Mouse (Mus musculus) B cell, adult (primary cell): Measurements from ENCODE around the gene Eef1g. TPM values are rescaled to one million over a fixed set of nuclear protein-coding genes. Genes with fewer than 3 reads are reported as not detected.

ENCODE experiments used
- total RNA-seq: library from RNA; stranded (reverse); gene quantifications from 4 replicates; pipeline ENCODE4 v1.2.4, GENCODE M21; 2023; ENCODE audit not compliant: inconsistent age

Eef1g gene
- 498 to 534 TPM (median 511 TPM) in 4 replicates for total RNA-seq

GRCm38 (mm10) chr19:8966590-8967372 is at the start of gene Eef1g:
TSS of gene Eef1g (plus strand) at chr19:8967041.

GRCm38 (mm10) chr19:8920073-8920736 is 46.6 kb upstream of the Eef1g start, which contains the start of gene B3gat3:
TSS of gene B3gat3 (plus strand) at chr19:8920374.

GRCm38 (mm10) chr19:8929224-8930088 is 37.4 kb upstream of the Eef1g start, which contains the start of the genes Rom1 and Eml3:
TSS of gene Rom1 (minus strand) at chr19:8929356.
TSS of gene Eml3 (plus strand) at chr19:8929552.

GRCm38 (mm10) chr19:8941515-8942217 is 25.2 kb upstream of the Eef1g start, which contains the start of gene Mta2:
TSS of gene Mta2 (plus strand) at chr19:8941875.

GRCm38 (mm10) chr19:8953135-8954039 is 13.5 kb upstream of the Eef1g start, which contains the start of gene Tut1:
TSS of gene Tut1 (plus strand) at chr19:8953847.

GRCm38 (mm10) chr19:8989066-8989566 is 22.3 kb downstream of the Eef1g start, which contains the start of gene Ahnak:
TSS of gene Ahnak (plus strand) at chr19:8989284.

Other genes starting within 250 kb of the Eef1g start
- 215 to 230 TPM (median 221 TPM) in 4 replicates for gene Slc3a2, start 243.7 kb upstream of the Eef1g start, total RNA-seq
- 66.4 to 86.6 TPM (median 70.6 TPM) in 4 replicates for gene Wdr74, start 231.2 kb upstream of the Eef1g start, total RNA-seq
- 4.2 to 4.8 TPM (median 4.5 TPM) in 4 replicates for gene 1700092M07Rik, start 226.3 kb upstream of the Eef1g start, total RNA-seq
- 209 to 258 TPM (median 241 TPM) in 4 replicates for gene Stx5a, start 225.6 kb upstream of the Eef1g start, total RNA-seq
- gene Nxf1, start 210.0 kb upstream of the Eef1g start, total RNA-seq, result 374 to 413 TPM (median 398 TPM) in 4 replicates
- gene Tmem223, start 196.0 kb upstream of the Eef1g start, total RNA-seq, result 28.8 to 38.3 TPM (median 33.5 TPM) in 4 replicates
- 70.3 to 85.2 TPM (median 76.3 TPM) in 4 replicates for gene Tmem179b, start 192.6 kb upstream of the Eef1g start, total RNA-seq
- 18.7 to 25.0 TPM (median 24.5 TPM) in 4 replicates for gene Taf6l, start 180.6 kb upstream of the Eef1g start, total RNA-seq
- 59.9 to 73.9 TPM (median 64.1 TPM) in 4 replicates for gene Polr2g, start 168.5 kb upstream of the Eef1g start, total RNA-seq
- gene Zbtb3, start 164.5 kb upstream of the Eef1g start, total RNA-seq, result 1.1 to 2.0 TPM (median 1.6 TPM) in 4 replicates
- 29.7 to 34.2 TPM (median 31.8 TPM) in 4 replicates for gene Ttc9c, start 147.7 kb upstream of the Eef1g start, total RNA-seq
- 114 to 120 TPM (median 118 TPM) in 4 replicates for gene Hnrnpul2, start 147.0 kb upstream of the Eef1g start, total RNA-seq
- gene AC129217.1, start 137.3 kb upstream of the Eef1g start, total RNA-seq, result 9.1 to 16.6 TPM (median 9.7 TPM) in 4 replicates
- 46.7 to 50.3 TPM (median 48.0 TPM) in 4 replicates for gene Bscl2, start 129.6 kb upstream of the Eef1g start, total RNA-seq
- gene Gng3, start 127.8 kb upstream of the Eef1g start, total RNA-seq, result not detected in 4 replicates
- 0.54 to 0.93 TPM (median 0.74 TPM) in 4 replicates for gene Lrrn4cl, start 116.3 kb upstream of the Eef1g start, total RNA-seq
- gene Ubxn1, start 95.5 kb upstream of the Eef1g start, total RNA-seq, result 131 to 153 TPM (median 146 TPM) in 4 replicates
- gene Uqcc3, start 86.1 kb upstream of the Eef1g start, total RNA-seq, result 20.4 to 22.0 TPM (median 20.8 TPM) in 4 replicates
- 5.8 to 25.1 TPM (median 14.5 TPM) in 4 replicates for gene Lbhd1, start 83.3 kb upstream of the Eef1g start, total RNA-seq
- gene Gm49403, start 83.1 kb upstream of the Eef1g start, total RNA-seq, result not detected in 4 replicates
- gene 1810009A15Rik, start 78.2 kb upstream of the Eef1g start, total RNA-seq, result 37.3 to 46.2 TPM (median 41.3 TPM) in 4 replicates
- 3.4 to 6.4 TPM in 2 of 4 replicates, not detected in the others for gene Gm49416, start 78.1 kb upstream of the Eef1g start, total RNA-seq
- gene Ints5, start 74.0 kb upstream of the Eef1g start, total RNA-seq, result 17.3 to 21.1 TPM (median 20.2 TPM) in 4 replicates
- 154 to 162 TPM (median 156 TPM) in 4 replicates for gene Ganab, start 69.0 kb upstream of the Eef1g start, total RNA-seq
- 64.7 to 70.7 TPM (median 65.6 TPM) in 4 replicates for gene B3gat3, start 46.7 kb upstream of the Eef1g start, total RNA-seq
- gene Rom1, start 37.7 kb upstream of the Eef1g start, total RNA-seq, result 3.7 to 4.9 TPM (median 4.3 TPM) in 4 replicates
- 81.6 to 99.9 TPM (median 83.4 TPM) in 4 replicates for gene Eml3, start 37.5 kb upstream of the Eef1g start, total RNA-seq
- 194 to 213 TPM (median 202 TPM) in 4 replicates for gene Mta2, start 25.2 kb upstream of the Eef1g start, total RNA-seq
- gene Tut1, start 13.2 kb upstream of the Eef1g start, total RNA-seq, result 41.4 to 46.3 TPM (median 43.1 TPM) in 4 replicates
- 110 to 155 TPM (median 141 TPM) in 4 replicates for gene Ahnak, start 22.2 kb downstream of the Eef1g start, total RNA-seq
- gene Scgb1a1, start 120.9 kb downstream of the Eef1g start, total RNA-seq, result not detected in 4 replicates
- gene Asrgl1, start 168.6 kb downstream of the Eef1g start, total RNA-seq, result 22.6 to 36.7 TPM (median 30.9 TPM) in 4 replicates